Mouse (Mus musculus): Measurements from ENCODE around the gene Fam173a. TPM values are rescaled to one million over a fixed set of nuclear protein-coding genes. Genes with fewer than 3 reads are reported as not detected.

Fam173a gene
- polyA plus RNA-seq (2012; rRNA removed), result 91.8 and 108 TPM in 2 replicates

DNA sequence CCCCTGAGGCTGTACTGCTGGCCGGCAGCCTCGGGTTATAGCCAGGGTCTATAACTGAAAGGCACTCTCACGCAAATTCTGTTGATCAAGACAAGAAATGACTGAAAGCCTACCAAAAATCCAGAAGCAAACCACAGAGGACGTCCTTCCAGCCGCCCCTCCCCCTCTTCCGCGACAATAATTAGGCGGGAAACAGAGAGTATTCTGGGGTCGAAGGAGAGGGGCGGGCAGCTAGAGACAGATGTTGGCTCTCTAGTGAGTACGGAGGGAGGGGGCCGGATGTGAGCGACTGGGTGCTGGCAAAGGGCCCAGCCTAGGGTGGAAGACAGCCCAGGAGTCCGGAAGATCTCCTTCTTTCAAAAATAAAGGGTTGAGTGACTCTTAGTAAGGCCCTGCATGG is at the start of gene Fam173a:
Gene Fam173a (minus strand): TSS at position 287 of the 400 bp plus-strand sequence.
- no peak for DNase-seq (ENCODE audit: low read depth, low spot score)
- under 1% methylated on average over 14 of the region's 14 CpGs for WGBS

DNA sequence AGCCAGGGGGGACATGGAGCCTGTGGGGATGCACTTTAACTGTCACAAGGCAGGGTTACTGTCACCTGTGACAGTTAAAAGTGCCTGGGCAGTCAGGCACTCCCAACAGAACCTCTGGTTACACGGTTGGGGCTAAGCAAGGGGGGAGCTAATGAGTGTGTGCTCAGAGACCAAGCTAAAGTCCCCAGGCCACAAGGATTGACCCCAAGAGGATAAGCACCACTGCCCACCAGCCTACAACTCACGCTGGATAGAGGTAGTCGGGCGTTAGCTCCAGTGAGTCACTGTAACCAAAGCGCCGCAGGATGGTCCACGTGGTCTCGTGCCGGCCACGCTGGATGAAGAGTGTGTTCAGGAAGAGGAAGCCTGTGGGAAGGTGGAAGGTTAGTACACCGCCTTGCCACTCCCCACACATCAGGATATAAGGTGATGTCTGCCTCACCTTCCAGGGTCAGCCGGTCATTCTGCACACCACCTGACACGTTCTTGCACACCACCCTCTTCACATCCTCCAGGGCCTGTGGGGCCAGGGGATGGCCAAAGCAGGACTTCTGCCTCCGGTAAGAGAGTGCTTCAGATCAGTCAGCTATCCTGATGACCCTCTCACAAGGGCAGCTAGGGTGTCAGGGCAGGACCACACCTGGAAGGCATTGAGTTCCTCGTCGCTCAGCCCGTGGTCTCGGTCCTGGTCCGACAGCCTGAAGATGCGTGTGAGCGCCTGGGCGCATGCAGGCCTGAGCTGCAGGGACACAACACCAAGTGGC is 48.6 kb upstream of the Fam173a start, which contains the start of gene Gm20683:
Gene Gm20683 (minus strand): TSS at position 647 of the 764 bp plus-strand sequence.
- no peak for DNase-seq (ENCODE audit: low read depth, low spot score)
- 89% methylated on average over 22 of the region's 22 CpGs for WGBS

DNA sequence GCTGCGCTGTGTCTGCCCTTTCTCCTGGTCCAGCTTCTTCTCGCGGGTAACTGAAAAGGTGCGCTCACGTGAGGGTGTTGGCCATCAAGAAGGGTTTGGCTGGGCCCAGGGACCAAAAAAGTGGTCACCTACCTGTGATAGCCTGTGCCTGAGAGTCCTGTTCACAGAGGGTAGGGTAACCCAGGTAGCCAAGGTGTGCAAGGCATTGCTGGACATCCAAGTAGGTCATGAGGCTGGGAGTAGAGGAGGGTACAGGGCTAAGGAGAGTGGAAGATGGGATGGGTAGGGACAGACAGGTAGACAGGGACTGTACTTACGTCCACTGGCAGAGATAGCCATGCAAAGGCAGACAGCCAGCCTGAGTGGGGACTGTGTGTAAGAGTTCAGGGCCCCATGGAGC is 47.8 kb upstream of the Fam173a start:
- DNase-seq (ENCODE audit: low read depth, low spot score), result no peak
- 95% methylated on average over 6 of the region's 6 CpGs for WGBS

DNA sequence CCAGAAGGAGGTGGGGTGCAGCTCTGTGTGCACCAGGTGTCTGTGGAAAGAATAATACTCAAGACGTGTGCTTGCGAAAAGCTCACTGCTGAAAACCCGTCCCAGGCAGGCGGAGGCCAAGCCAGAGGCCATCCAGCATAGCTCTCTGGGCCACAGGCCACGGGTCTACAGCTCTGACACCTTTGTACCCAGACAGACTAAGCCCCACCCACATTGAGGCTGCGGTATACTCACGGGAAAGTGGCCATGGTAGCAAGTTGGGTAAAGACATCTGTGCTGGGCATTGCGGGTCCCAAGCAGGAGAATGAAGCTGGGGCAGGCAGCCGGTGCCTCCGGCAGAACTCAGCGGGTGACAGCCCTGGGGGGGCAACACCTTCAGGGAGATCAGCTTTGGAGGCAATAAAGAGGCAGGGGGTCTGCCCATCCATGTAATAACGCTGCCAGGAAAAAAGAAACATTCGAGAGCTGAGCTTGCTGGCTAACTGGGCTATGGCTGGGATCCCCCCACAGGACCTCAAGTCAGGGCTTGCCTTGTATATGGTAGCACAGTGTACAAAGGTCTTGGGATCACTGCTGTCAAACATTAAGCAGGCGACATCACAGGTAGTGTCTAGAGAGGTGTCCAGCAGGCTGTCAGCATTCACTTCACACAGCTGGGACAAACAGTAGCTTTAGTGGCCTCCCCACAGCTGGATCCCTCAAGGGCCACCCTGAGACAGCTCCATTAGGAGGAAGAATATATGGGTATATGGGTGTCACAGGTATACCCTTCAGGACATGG is 46.9 kb upstream of the Fam173a start:
- DNase-seq (ENCODE audit: low read depth, low spot score), result no peak
- 56% methylated on average over 14 of the region's 14 CpGs for WGBS

DNA sequence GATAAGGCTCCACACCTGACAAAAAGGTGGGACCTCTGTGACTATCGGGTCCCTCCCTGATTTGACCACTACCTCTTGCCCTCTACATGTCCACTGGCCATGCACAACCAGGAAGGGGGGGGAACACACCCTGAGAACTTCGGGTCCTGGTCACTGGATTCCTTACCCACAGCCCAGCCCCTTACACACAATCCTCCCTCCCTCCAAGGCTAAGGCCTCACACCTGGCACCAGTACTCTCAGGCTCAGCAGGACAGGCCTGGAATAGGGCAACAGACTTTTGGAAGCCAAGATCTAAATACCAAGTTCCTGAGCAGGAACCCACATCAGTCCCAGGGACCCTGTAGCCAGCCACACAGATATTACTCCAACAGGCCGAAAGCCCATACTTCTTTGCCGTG is 46.2 kb upstream of the Fam173a start:
- no peak for DNase-seq (ENCODE audit: low read depth, low spot score)
- WGBS, result 76% methylated on average over 4 of the region's 4 CpGs

DNA sequence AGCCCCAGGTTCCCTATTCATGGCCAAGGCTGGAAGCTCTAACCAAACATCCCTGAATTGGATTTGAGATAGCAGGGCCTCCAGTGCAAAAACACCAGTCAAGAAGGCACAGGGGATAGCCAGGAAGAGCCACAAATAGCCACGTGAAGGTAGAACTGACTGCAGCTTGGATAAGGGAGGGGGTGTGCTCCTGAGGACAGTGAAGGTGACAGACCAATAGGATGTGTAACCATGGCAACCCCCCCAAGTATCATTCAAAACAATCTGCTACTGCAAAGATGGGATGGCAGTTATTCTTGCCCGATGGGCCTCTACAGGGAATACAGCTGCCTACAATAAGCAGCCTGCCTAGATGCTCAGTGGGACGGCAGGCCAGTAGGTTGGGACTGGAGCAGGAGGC is 44.8 kb upstream of the Fam173a start:
- no peak for DNase-seq (ENCODE audit: low read depth, low spot score)
- WGBS, result 61% methylated on average over 3 of the region's 3 CpGs

DNA sequence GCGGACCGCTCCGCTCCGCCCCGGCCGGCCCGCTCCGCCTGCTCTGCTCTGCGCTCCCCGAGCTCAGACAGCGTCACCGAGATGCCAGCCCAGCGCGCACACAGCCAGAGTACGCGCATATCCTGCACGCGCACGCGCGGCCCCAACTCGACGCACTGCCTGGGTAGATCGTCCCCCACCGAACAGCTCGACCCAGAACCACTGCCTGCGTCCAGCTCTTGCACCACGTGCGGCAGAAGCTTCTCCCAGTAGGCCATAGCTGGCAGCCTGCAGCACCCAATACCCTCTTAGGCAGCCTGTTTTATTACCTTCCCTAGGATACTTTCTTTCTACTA is 44.3 kb upstream of the Fam173a start, which contains the start of gene Rhbdl1:
Gene Rhbdl1 (minus strand): TSS at position 220 of the 335 bp plus-strand sequence.
- WGBS, result 6% methylated on average over 29 of the region's 29 CpGs
- DNase-seq (ENCODE audit: low read depth, low spot score), result no peak

DNA sequence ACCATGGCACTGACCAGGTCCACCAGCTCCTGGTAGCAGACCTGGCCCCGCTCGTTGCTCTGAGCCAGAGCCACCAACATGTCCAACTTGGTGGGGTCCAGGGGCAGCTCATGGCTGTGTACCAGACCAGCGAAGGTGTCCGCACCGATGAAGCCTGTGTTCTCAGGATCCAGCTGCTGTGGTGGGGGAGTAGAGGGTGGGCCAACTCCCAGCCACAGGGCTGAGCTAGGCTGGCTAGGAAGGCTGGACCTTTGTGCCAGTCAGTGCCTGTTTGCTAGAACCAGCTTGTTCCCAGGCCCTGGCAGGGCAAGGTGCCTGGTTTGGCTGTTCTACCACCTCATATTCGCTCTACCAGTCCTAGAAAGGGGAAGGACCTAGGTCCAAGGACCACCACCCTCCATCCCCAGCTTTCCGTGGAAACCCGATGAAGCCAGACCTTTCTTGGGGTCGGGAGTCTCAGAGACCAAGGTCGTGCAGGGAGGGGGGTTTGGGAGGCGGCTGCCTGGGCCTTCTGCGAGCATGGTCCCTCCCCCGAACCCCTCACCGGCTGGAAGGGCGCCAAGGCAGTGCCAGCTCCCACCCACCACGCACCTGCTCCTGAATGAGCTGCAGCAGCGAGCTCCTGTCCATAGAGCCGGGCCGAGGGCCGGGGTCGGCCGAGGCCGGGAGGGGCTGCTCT is 43.8 kb upstream of the Fam173a start:
- DNase-seq (ENCODE audit: low read depth, low spot score), result no peak
- WGBS, result 25% methylated on average over 23 of the region's 23 CpGs

DNA sequence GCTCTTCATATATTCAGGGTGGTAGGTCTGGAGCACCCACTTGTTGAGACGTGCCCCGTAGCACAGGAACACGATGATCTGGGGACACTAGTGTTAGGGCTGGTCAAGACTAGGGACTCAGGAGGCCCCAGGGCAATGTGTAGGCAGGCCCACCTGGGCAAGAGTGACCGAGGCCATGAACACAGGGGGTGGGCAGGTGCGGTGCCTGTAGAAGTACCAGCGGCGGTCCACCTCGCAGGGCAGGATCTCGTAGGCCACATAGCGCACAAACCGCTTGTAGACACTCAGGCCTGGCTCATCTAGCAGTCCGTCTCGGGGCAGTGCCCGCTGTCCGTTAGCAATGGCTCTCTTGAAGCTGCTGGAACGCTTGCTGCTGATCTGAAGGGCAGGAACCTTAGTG is 43.1 kb upstream of the Fam173a start:
- no peak for DNase-seq (ENCODE audit: low read depth, low spot score)
- 91% methylated on average over 16 of the region's 16 CpGs for WGBS

DNA sequence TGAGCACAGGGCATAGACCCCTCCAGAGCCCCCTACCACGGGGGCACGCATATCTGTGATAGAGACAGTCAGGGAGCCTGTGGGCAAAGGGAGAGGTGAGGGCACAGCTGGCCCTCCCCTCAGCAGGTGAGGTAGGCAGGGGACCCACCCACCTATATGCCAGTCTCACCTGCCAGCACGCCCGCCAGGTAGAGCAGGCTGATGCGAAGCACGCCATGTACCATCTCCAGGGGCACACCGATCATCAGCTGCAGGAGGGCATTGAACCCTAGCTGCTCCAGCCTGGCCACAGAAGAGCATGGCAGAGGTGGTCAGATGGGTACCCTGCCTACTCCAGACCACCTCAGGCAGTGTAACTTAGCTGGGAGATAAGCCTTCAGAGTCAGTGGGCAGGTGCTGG is 42.6 kb upstream of the Fam173a start:
- DNase-seq (ENCODE audit: low read depth, low spot score), result no peak
- WGBS, result 93% methylated on average over 7 of the region's 7 CpGs

DNA sequence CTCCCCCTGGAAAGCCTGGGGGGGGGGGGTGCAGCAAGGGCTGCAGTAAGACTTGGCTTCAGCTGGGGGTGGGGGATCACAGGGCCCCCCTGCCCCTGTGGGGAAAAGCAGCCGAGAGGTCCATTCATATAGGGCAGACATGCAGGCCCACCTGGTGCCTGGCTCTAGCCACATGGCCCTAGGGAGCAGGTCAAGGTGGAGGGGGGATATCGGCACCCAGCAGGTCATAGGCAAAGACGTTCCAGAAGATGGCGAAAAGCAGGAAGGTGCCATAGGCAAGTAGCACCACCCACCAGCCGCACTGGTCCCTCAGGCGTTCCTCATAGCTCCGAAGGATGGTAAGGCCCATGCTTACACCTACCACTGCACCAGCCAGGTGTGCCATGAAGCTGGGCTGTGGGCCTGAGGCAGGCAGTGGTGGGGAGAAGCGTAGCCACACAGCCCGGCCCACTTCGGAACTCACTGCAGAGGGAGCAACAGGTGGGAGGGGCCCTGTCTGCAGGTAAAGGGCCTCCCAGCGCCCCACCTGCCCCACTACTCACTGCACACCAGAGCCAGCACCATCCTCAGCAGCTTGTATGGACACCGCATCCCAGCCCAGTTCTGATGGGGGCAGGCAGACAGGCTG is 42.0 kb upstream of the Fam173a start:
- 52% methylated on average over 12 of the region's 12 CpGs for WGBS
- no peak for DNase-seq (ENCODE audit: low read depth, low spot score)

DNA sequence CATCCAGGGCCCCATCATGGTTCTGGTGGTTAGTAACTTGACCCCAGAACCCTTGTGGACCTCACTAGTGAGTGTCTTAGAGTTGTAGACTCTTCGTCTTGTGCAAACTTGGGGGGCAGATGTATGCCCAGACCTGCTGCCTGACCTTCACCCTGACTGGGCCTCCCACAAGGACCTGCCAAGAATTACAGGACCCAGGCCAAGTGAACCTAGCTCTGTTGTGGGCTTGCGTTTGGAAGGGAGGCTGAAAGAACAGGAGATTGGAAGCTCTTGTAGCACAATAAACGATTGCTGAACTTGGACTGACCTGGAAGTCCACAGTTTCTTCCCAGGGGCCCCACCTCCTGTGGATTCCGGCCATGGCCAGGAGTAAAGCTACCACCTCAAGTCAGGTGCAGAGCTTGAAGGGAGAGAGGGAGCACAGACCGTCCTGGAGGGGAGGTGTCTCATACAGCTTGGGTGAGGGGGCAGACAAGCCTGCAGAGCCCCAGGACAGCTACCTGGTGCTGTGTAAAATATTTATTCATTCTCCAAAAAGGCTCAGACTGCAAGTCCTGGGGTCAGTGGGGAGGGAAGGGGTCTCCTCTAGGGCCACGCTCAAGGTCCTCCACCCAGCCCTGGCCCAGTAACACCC is 41.4 kb upstream of the Fam173a start:
- 11% methylated on average over 6 of the region's 6 CpGs for WGBS
- DNase-seq (ENCODE audit: low read depth, low spot score), result no peak

DNA sequence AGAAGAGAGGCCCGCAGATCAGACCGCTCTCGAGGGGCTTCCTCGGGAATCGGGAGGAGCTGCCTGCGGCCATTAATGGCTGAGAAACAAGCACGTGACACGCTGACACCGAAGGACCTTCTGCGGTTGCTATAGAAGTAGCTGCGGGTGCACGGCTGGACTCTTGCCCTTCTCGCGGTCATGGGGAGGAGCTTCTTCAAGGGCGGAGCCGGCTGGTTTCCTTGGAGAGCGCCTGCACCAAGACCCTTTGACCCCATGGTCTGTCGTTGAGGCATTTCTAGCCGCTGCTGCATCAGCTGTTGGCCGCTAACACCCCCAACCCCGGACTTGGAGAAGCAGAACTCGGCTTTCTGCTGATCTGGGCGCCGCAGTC is 40.6 kb upstream of the Fam173a start, which contains the start of gene Stub1:
Gene Stub1 (minus strand): TSS at position 114 of the 373 bp plus-strand sequence.
- under 1% methylated on average over 24 of the region's 24 CpGs for WGBS
- peak; percentile 85 for DNase-seq (ENCODE audit: low read depth, low spot score)

DNA sequence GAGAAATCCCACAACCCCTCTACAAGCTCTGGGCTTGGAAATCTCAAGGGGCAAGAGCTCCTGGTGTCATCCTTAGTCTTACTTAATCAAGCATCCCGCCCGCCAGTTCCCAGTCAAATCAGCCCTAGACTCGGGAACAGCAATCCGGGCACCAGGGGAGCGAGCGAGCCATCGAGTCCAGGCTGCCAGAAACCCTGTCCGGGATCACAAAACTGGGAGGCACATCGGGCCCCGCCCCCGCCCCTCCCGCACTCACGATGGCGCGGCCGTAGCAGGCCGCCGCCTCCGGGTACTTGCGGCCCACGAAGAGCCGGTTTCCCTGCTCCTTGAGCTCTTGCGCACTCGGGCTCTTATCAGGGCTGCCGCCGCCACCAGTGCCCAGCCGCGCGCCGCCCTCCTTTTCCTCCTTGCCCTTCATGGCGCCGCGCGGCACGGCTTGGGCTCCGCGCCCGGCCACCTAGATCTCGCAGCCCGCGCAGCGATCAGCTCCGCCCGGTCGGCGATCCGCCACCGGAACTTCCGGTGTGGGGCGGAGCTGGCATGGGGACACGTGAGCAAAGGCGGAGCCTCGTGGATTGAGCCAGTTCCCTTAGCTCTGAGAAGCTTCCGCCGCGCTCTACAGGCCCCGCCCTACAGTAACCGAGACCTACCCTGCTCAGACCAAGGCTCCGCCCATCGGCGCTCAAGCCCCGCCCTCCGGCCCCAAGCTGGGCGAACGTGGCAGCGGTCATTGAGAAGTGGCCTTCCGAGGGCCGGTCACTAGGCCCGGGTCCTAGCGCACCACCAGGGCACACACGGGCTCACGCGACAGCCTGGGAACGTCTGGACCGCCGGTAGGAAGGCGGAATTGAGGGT is 40.0 kb upstream of the Fam173a start:
- under 1% methylated on average over 77 of the region's 77 CpGs for WGBS
- DNase-seq (ENCODE audit: low read depth, low spot score), result peak; percentile 94

DNA sequence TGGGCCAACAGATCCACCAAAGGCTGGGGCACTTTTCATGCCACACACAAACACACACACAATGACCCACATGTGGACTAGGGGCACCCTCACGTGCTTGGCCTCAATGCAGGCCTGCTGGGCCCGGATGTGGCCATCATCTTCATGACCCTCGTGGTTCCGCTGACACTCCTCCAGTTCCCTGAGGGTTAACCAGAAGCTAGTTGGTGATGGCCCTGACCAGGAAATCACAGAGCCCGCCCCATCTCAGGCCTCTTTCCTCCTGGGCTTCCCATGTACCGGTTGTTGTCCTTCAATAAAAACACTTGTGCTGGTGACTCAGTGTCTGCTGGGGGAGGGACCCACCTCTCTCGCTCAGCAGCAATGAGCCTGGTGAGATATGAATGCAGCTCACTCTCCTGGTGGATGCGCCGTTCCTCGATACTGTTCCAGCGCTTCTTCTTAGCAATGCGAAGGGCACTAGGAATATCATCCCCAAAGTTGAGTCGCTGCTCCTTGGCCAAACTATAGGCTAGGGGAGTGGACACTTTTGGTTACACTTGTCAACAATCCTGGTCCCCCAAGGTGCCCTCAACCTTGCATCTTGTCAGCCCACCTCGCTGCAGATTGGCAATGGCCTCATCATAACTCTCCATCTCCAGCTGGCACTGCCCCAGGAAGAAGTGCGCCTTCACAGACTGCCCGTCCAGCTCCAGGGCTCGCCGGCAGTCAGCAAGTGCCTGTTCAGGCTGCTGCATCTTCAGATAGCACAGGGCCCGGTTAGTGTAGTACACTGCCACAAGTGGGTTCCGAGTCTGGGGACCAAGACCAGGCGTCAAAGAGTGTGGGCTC is 39.0 kb upstream of the Fam173a start:
- no peak for DNase-seq (ENCODE audit: low read depth, low spot score)
- WGBS, result 24% methylated on average over 21 of the region's 21 CpGs

DNA sequence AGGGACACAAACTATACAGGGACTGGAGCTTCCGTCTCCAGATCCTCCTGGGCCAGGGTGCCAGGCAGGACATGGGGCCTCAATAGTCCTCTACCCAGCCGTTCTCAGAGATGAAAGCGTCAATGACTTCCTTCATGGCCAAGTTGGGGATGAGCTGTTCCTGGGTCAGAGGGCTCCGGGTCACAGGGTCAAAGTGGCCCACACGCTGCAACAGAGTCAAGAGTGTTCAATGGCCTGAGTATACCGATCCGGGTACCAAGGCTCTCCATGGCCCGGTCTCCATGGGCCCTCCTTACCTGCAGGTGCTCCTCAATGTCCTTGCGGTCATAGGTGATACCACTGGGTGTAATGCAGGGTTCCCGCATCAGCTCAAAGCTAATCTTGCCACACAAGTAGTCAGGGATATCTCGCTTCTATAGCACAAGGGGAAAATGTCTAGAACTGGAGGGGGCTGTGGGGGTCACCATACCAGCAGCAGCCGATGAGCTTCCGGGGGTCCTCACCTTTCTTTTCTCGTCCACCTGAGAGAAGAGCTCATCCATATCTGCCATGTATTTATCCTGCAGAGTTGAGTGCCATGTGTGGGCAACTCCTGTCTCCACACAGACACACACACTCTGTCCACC is 38.2 kb upstream of the Fam173a start:
- no peak for DNase-seq (ENCODE audit: low read depth, low spot score)
- whole genome bisulfite sequencing, result 81% methylated on average over 14 of the region's 14 CpGs

DNA sequence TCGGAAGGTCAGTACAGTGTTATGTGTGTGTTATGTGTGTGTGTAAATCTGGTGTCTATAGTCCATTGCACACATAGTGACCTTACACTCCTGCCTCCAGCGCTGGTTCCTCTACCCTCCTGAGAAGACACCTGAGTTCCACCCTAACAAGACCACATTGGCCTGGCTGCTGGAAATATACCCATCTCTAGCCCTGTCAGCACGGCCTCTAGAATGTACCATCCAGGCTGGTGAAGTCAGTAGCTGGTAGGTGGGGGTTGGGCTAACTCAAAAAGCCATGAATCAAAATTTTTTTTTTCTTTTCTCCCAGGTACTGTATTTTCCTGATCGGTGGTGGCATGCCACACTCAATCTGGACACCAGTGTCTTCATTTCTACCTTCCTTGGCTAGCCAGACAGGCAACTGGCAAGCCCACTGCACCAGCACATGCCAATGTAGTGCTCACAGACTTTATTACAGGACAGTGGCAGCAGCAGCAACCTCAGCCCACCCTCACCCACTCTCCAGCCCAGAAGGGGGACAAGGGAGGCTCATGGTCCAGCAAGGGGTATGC is 37.6 kb upstream of the Fam173a start:
- no peak for DNase-seq (ENCODE audit: low read depth, low spot score)
- WGBS, result 71% methylated on average over 4 of the region's 4 CpGs
